Mouse (Mus musculus) skeletal muscle tissue, adult 2 months (tissue): ENCODE results near the gene Surf4.
"Not testable (repeated sequence)": the region's sequence is repeated elsewhere in the genome, so short reads cannot be mapped to it uniquely, and the experiment has no call there.

Source experiments
- DNase-seq: peaks from one replicate; pipeline ENCODE4 v3.0.0-alpha.2; 2012; ENCODE audit warnings: low read depth, low spot score

Gene Surf4

DNA sequence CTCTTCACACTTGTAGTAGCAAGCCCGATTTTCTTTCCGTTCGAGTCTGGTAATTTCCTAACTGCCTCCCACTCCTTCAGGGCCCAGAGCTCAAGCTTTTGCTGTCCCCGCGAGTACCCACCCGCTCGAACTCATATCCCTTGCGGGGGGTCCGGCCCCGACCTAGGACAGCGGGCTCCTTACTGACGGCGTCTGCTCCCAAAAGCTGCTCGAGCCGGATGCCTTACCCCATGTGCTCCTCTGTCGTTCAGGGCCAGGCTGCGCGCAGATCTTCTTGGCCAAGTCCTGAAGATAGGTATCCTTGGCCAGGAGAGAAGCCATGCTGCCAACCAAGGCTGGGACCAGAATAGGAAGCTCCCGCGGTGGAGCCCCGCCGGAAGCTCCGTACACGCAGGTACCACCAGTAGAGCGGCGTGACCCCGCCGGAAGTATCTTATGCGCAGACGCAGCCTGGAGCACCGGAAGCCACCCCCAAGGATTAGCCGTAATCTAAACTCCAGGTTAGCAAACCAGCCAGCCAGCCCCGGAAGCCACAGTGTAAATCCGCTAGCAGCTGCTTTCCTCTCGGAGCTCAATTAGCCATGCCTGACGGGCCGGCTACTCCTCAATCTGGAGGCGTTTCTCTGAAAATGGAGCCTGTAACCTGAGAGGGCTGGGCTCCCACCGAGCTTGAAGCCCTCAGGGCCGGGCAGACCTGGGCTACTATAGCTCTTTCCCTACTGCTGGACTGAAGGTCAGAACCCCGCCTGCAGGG lies 31.1 kb downstream of the Surf4 start, which contains the start of gene Surf6:
TSS of gene Surf6 (minus strand) at position 413 of the 754 bp plus-strand sequence.
- DNase-seq, result peak; percentile 93

DNA sequence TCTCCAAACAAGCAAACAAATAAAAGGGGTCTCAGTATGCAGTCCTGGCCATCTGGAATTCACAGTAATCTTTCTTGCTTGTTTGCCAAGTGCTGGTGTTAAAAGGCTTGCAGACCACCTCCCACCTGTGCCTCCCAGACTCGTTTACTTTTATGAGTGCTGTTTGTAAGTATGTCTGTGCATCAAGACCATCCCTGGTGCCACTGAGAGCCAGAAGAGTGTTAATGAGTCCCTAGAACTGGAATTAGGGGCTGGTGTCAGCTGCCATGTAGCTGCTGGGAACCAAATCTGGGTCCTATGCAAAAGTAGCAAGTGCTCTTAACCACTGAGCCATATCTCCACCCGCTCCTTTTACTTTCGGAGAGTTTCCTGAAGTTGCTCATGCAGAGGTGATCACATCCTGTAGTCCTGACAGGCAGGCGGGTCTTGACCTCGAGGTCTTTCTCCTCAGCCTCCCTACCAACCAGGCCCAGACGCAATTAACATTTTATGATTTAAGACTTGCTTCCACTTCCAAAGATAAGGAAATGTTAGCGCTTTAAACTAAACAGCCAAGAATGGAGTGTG lies 31.8 kb downstream of the Surf4 start:
- no peak for DNase-seq

- DNase-seq, result no peak
Observed at GRCm38 (mm10) chr2:26900731-26901130, 33.0 kb downstream of the Surf4 start.

GRCm38 (mm10) chr2:26895898-26896297 lies 37.8 kb downstream of the Surf4 start:
- DNase-seq, result no peak

- not testable (repeated sequence) for DNase-seq
Observed at GRCm38 (mm10) chr2:26886170-26886569, 47.6 kb downstream of the Surf4 start.

GRCm38 (mm10) chr2:26885541-26885940 lies 48.2 kb downstream of the Surf4 start:
- DNase-seq, result not testable (repeated sequence)

DNA sequence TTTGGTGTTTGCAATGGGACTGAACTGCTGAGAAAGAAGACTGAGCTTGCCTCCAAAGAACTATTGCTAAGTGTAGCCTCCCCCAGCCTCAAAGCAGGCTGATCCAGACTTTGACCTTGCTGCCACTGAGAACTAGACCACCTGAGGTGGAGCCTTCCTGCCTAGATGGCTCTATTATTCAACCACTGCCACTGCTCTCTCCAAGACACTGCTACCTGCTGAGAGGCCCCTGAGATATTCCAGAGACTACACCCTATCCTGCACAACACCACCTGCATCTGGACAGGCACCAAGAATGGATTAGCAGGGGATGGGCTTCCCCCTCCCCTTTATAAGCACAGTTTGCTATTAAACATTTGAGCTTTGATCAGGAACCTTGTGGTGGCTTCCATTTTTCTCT lies 55.2 kb downstream of the Surf4 start:
- no peak for DNase-seq

- no peak for DNase-seq
Observed at GRCm38 (mm10) chr2:26870666-26871065, 63.1 kb downstream of the Surf4 start.
